Mouse (Mus musculus): ENCODE results near the gene Pip5k1b.

DNA sequence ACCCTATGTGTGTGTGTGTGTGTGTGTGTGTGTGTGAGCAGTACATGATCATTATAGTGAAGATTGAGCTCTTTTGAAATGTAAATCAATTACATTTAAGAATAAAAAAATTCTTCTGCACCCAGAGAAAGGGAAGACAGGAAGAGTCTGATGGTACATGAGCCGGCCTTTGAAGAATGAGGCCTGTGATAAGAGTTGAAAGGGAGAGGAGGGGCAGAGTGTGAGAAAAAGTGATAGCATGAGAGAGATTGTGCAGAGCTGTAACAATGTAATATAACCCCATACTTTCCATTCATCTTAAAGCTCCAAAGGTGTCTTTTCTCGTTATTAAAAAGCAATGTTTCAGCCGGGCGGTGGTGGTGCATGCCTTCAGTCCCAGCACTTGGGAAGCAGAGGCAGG, 47.8 kb upstream of the Pip5k1b start:
- TF ChIP-seq CTCF (conservative IDR thresholded peaks at IDR 0.05; ENCODE audit: low read length) (no peak), NANOG (IDR thresholded peaks at IDR 0.05; ENCODE audit: borderline replicate concordance, low read length) (no peak)

Data from E14TG2a.4 (cell line).